Mouse (Mus musculus): ENCODE data around the gene Ankrd52.

GRCm38 (mm10) chr10:128379260-128379659, 2.3 kb downstream of the Ankrd52 start:
- TF ChIP-seq ZNF384 (IDR thresholded peaks at IDR 0.05; ENCODE audit: low read depth, low read length): no peak
- no peak for TF ChIP-seq MEF2A (IDR thresholded peaks at IDR 0.05; ENCODE audit: borderline replicate concordance, low read depth, low read length)
- TF ChIP-seq TBP (conservative IDR thresholded peaks at IDR 0.05; ENCODE audit: low read depth, low read length): no peak
- TF ChIP-seq ZMIZ1 (IDR thresholded peaks at IDR 0.05; ENCODE audit: low read depth, low read length): no peak
- TF ChIP-seq POLR2A (IDR thresholded peaks at IDR 0.05; ENCODE audit: low read depth, low read length): no peak
- TF ChIP-seq NRF1 (IDR thresholded peaks at IDR 0.05; ENCODE audit: low read depth, low read length): no peak
- no peak for TF ChIP-seq NELFE (IDR thresholded peaks at IDR 0.05; ENCODE audit: low read depth, low read length)
- no peak for TF ChIP-seq CTCF (conservative IDR thresholded peaks at IDR 0.05 in 1 of 2, IDR thresholded peaks at IDR 0.05 in 1 of 2; ENCODE audit: low read depth in 2 of 2, low read length in 2 of 2)
- TF ChIP-seq MYC (IDR thresholded peaks at IDR 0.05; ENCODE audit: low read depth, low read length): no peak
- no peak for TF ChIP-seq KAT2A (IDR thresholded peaks at IDR 0.05; ENCODE audit: insufficient replicate concordance, low read length)
- no peak for TF ChIP-seq ZKSCAN1 (IDR thresholded peaks at IDR 0.05; ENCODE audit: borderline replicate concordance, low read depth, low read length)
- TF ChIP-seq SMC3 (IDR thresholded peaks at IDR 0.05; ENCODE audit: low read depth, low read length): no peak
- TF ChIP-seq USF1 (IDR thresholded peaks at IDR 0.05; ENCODE audit: low read depth, low read length): no peak
